ENCODE assay signal across 17 mouse cellular contexts in genomic region chr5:146750958-146751357, GRCm38 (mm10). TPM values are rescaled to one million over a fixed set of nuclear protein-coding genes. Genes with fewer than 3 reads are reported as not detected.
DNase-seq lines count a peak whose midpoint lies in the region; ATAC-seq and TF ChIP-seq lines count a peak whose summit lies in the region.
"Had no signal": no experiment of that assay in that cellular context is flagged by ENCODE, and none has a peak within 500 bp of the region (broad histone marks: within the 10 kb centered on the region; RNA-seq: fewer than 3 reads in every experiment).

No protein-coding gene starts in this region.

- H3K9me3 ChIP-seq in liver, embryonic 11.5 days (ENCODE audit: control insufficient read depth, low read length): no peaks in the 10 kb centered on the region
- no peaks in the 10 kb centered on the region for H3K9me3 ChIP-seq in liver, embryonic 12.5 days (replicated peaks)
- H3K9me3 ChIP-seq in liver, embryonic 14.5 days (ENCODE audit: control insufficient read depth, low read length): no peaks in the 10 kb centered on the region
- H3K9me3 ChIP-seq in liver, postnatal 0 days (ENCODE audit: low read length): no peaks in the 10 kb centered on the region
- H3K9me3 ChIP-seq in midbrain, embryonic 10.5 days (replicated peaks): no peaks in the 10 kb centered on the region
- H3K9me3 ChIP-seq: embryonic facial prominence, embryonic 12.5 days; forebrain, embryonic 13.5 days; G1E; heart, embryonic 10.5 days; hindbrain, embryonic 12.5 days; hindbrain, embryonic 15.5 days had no signal

- H3K9ac ChIP-seq in liver, embryonic 11.5 days (ENCODE audit: low read depth, low read length): no peak overlapping the region
- H3K9ac ChIP-seq in liver, embryonic 12.5 days: no peak overlapping the region
- no peak overlapping the region for H3K9ac ChIP-seq in liver, embryonic 14.5 days (replicated peaks)
- no peak overlapping the region for H3K9ac ChIP-seq in liver, postnatal 0 days (replicated peaks)
- H3K9ac ChIP-seq: embryonic facial prominence, embryonic 12.5 days; forebrain, embryonic 13.5 days; hindbrain, embryonic 12.5 days; hindbrain, embryonic 15.5 days had no signal

- H3K36me3 ChIP-seq in liver, embryonic 11.5 days (ENCODE audit: control insufficient read depth, insufficient read depth, low read length): peaks cover 22% of the 10 kb centered on the region
- H3K36me3 ChIP-seq in liver, embryonic 12.5 days: peaks cover 72% of the 10 kb centered on the region
- H3K36me3 ChIP-seq in liver, embryonic 14.5 days (replicated peaks; ENCODE audit: control insufficient read depth, insufficient read depth, low read depth): peaks cover 7% of the 10 kb centered on the region
- peaks cover 31% of the 10 kb centered on the region for H3K36me3 ChIP-seq in liver, postnatal 0 days (replicated peaks; ENCODE audit: insufficient read depth, low read length)
- H3K36me3 ChIP-seq in midbrain, embryonic 10.5 days: peaks cover 65% of the 10 kb centered on the region

- H3K4me3 ChIP-seq in liver, embryonic 11.5 days (ENCODE audit: low read depth, low read length): no peak overlapping the region
- H3K4me3 ChIP-seq in liver, embryonic 12.5 days: no peak overlapping the region
- H3K4me3 ChIP-seq in liver, embryonic 14.5 days (ENCODE audit: insufficient read depth in 1 of 2, low read depth in 2 of 2, low read length in 2 of 2): no peak overlapping the region
- H3K4me3 ChIP-seq in liver, postnatal 0 days (ENCODE audit: low read depth, low read length): no peak overlapping the region
- H3K4me3 ChIP-seq in midbrain, embryonic 10.5 days: no peak overlapping the region
- H3K4me3 ChIP-seq: embryonic facial prominence, embryonic 12.5 days; erythroblast, embryonic 14.5 days; forebrain, embryonic 13.5 days; heart, embryonic 10.5 days; hindbrain, embryonic 12.5 days; hindbrain, embryonic 15.5 days had no signal

- H3K27ac ChIP-seq in liver, embryonic 11.5 days (ENCODE audit: low read depth, low read length): no peak overlapping the region; the same call in 1 of the 2 replicates
- H3K27ac ChIP-seq in liver, embryonic 12.5 days: no peak overlapping the region; the same call in 1 of the 2 replicates
- H3K27ac ChIP-seq in liver, embryonic 14.5 days: no peak overlapping the region
- H3K27ac ChIP-seq in liver, postnatal 0 days (ENCODE audit: low read depth): no peak overlapping the region
- no peak overlapping the region for H3K27ac ChIP-seq in midbrain, embryonic 10.5 days (replicated peaks)
- H3K27ac ChIP-seq: embryonic facial prominence, embryonic 12.5 days; forebrain, embryonic 13.5 days; heart, embryonic 10.5 days; hindbrain, embryonic 12.5 days; hindbrain, embryonic 15.5 days had no signal

- intact Hi-C loops in left cerebral cortex, postnatal 14 days (cut with DNase I): no loop called here

- no peaks in the 10 kb centered on the region for H3K27me3 ChIP-seq in liver, embryonic 11.5 days (replicated peaks; ENCODE audit: control insufficient read depth, insufficient read depth, low read length)
- H3K27me3 ChIP-seq in liver, embryonic 12.5 days (replicated peaks): no peaks in the 10 kb centered on the region
- H3K27me3 ChIP-seq in liver, embryonic 14.5 days (ENCODE audit: control insufficient read depth, insufficient read depth, low read length): no peaks in the 10 kb centered on the region
- H3K27me3 ChIP-seq in liver, postnatal 0 days (ENCODE audit: insufficient read depth, low read length): no peaks in the 10 kb centered on the region
- H3K27me3 ChIP-seq in midbrain, embryonic 10.5 days (ENCODE audit: low read depth, poor library complexity, severe bottlenecking): no peaks in the 10 kb centered on the region
- H3K27me3 ChIP-seq: embryonic facial prominence, embryonic 12.5 days; forebrain, embryonic 13.5 days; hindbrain, embryonic 12.5 days; hindbrain, embryonic 15.5 days; Patski had no signal

- no peaks in the 10 kb centered on the region for H3K4me1 ChIP-seq in liver, embryonic 11.5 days (replicated peaks; ENCODE audit: control insufficient read depth, insufficient read depth, low read length)
- H3K4me1 ChIP-seq in liver, embryonic 12.5 days: peaks cover 8% of the 10 kb centered on the region; the same call in 1 of the 2 replicates
- H3K4me1 ChIP-seq in liver, embryonic 14.5 days (replicated peaks; ENCODE audit: control insufficient read depth in 2 of 2, insufficient read depth in 2 of 2, low read length in 1 of 2): no peaks in the 10 kb centered on the region
- H3K4me1 ChIP-seq in liver, postnatal 0 days (ENCODE audit: insufficient read depth): no peaks in the 10 kb centered on the region
- no peaks in the 10 kb centered on the region for H3K4me1 ChIP-seq in midbrain, embryonic 10.5 days
- H3K4me1 ChIP-seq: embryonic facial prominence, embryonic 12.5 days; forebrain, embryonic 13.5 days; heart, embryonic 10.5 days; hindbrain, embryonic 12.5 days; hindbrain, embryonic 15.5 days had no signal

- H3K4me2 ChIP-seq in liver, embryonic 11.5 days: no peak overlapping the region
- H3K4me2 ChIP-seq in liver, embryonic 12.5 days: no peak overlapping the region
- H3K4me2 ChIP-seq in liver, embryonic 14.5 days (ENCODE audit: low read depth): no peak overlapping the region
- H3K4me2 ChIP-seq in liver, postnatal 0 days (ENCODE audit: low read depth, low read length): no peak overlapping the region
- H3K4me2 ChIP-seq: embryonic facial prominence, embryonic 12.5 days; forebrain, embryonic 13.5 days; hindbrain, embryonic 12.5 days; hindbrain, embryonic 15.5 days had no signal

- no peak for TF ChIP-seq EP300 in liver, embryonic 14.5 days (IDR thresholded peaks at IDR 0.05; ENCODE audit: low read depth)
- no peak for TF ChIP-seq EP300 in liver, postnatal 0 days (IDR thresholded peaks at IDR 0.05; ENCODE audit: low read depth)

- DNase-seq in liver, embryonic 11.5 days (ENCODE audit: low spot score): no peak
- no peak for DNase-seq in liver
- no peak for DNase-seq in liver, embryonic 14.5 days (ENCODE audit: low read depth in 3 of 3, low spot score in 3 of 3)
- no peak for DNase-seq in liver, postnatal 0 days
- no peak for DNase-seq in left cerebral cortex, postnatal 14 days (ENCODE audit: low spot score in 2 of 2)
- no peak for DNase-seq in midbrain, embryonic 10.5 days (ENCODE audit: low spot score)
- DNase-seq in kidney, adult 8-10 months: no peak
- DNase-seq: adrenal gland, postnatal 10 days had no signal

- TF ChIP-seq CTCF in liver, embryonic 14.5 days (IDR thresholded peaks at IDR 0.05; ENCODE audit: low read depth): no peak
- TF ChIP-seq CTCF in liver, postnatal 0 days (IDR thresholded peaks at IDR 0.05; ENCODE audit: low read depth): no peak

- peak; percentile 23; the same call in 1 of the 2 replicates for ATAC-seq in liver, embryonic 11.5 days (replicated peaks; ENCODE audit: low FRiP score)
- ATAC-seq in liver, embryonic 12.5 days: 0 out of 2 replicates have a peak, but pooled peaks have one; percentile 13
- ATAC-seq in liver, embryonic 14.5 days (ENCODE audit: insufficient read depth): peak; percentile 16; the same call in 1 of the 2 replicates
- ATAC-seq in liver, postnatal 0 days: 0 out of 2 replicates have a peak, but pooled peaks have one; percentile 17
- ATAC-seq: forebrain, embryonic 13.5 days had no signal

- WGBS in liver, embryonic 11.5 days: 82% methylated on average over 7 of the region's 7 CpGs
- 72% methylated on average over 7 of the region's 7 CpGs for WGBS in liver, embryonic 12.5 days (ENCODE audit: insufficient replicate concordance)
- 66% methylated on average over 7 of the region's 7 CpGs for WGBS in liver, embryonic 14.5 days (ENCODE audit: insufficient replicate concordance)
- 70% methylated on average over 7 of the region's 7 CpGs for WGBS in liver, postnatal 0 days (ENCODE audit: insufficient replicate concordance)
- 91% methylated on average over 7 of the region's 7 CpGs for whole genome bisulfite sequencing in midbrain, embryonic 10.5 days

RNA-seq across cellular contexts. Expression of gene Usp12, which starts 43.8 kb away (rescaled TPM):
- polyA plus RNA-seq in liver, embryonic 11.5 days (2014; fragmentation: Nextera tagmentation; extraction: Ambion mirVana): 11.1 and 12.8 TPM in 2 replicates
- 13.6 and 13.9 TPM in 2 replicates for polyA plus RNA-seq in liver, embryonic 12.5 days (2016; fragmentation: Nextera tagmentation; extraction: Ambion mirVana)
- polyA plus RNA-seq in liver, embryonic 14.5 days (2012; rRNA removed): 4.7 and 7.0 TPM in 2 replicates
- polyA plus RNA-seq in liver, embryonic 14.5 days (2014; fragmentation: Nextera tagmentation; extraction: Ambion mirVana): 4.9 and 5.6 TPM in 2 replicates
- 6.8 and 6.9 TPM in 2 replicates for polyA plus RNA-seq in liver, postnatal 0 days (2015; fragmentation: Nextera tagmentation; extraction: Ambion mirVana)
- 10 to 100 TPM; 53.9 to 58.6 TPM for total RNA-seq in left cerebral cortex, postnatal 14 days (2021)
- polyA plus RNA-seq in midbrain, embryonic 10.5 days (2016; fragmentation: Nextera tagmentation; extraction: Ambion mirVana): 14.4 and 14.6 TPM in 2 replicates
